Mouse (Mus musculus) gastrocnemius, adult 18-20 months (tissue): ENCODE data around the gene Cyb5r3. TPM values are rescaled to one million over a fixed set of nuclear protein-coding genes. Genes with fewer than 3 reads are reported as not detected.

ENCODE experiments used
- DNase-seq: peaks from one replicate; pipeline ENCODE4 v3.0.0; 2021; ENCODE audit warnings: low spot score
- long read RNA-seq, 2 experiments: library from polyadenylated mRNA; stranded (forward); transcript quantifications; one replicate each; pipeline ENCODE4 v2.0.0; 2021
- total RNA-seq, 2 experiments: library from RNA; stranded (reverse); gene quantifications; 2 replicates each; pipeline ENCODE4 v1.2.3; 2021

The Cyb5r3 gene
- 10 to 100 TPM; 40.3 to 50.1 TPM for total RNA-seq
- long read RNA-seq, experiment 1, transcript Cyb5r3-201 (9 exons, 2,422 nt): major isoform, 96 of 114 reads
- long read RNA-seq, experiment 1, transcript Cyb5r3-203 (9 exons, 1,982 nt): minor isoform, 6 of 114 reads
- long read RNA-seq, experiment 1, partial matches to known transcripts: 3 of 114 reads
- long read RNA-seq, experiment 1, other reads (novel, unspliced or antisense): 9 of 114 reads
- long read RNA-seq, experiment 2, transcript Cyb5r3-201 (9 exons, 2,422 nt): major isoform, 71 of 80 reads
- long read RNA-seq, experiment 2, partial matches to known transcripts: 1 of 80 reads
- long read RNA-seq, experiment 2, other reads (novel, unspliced or antisense): 7 of 80 reads

DNA sequence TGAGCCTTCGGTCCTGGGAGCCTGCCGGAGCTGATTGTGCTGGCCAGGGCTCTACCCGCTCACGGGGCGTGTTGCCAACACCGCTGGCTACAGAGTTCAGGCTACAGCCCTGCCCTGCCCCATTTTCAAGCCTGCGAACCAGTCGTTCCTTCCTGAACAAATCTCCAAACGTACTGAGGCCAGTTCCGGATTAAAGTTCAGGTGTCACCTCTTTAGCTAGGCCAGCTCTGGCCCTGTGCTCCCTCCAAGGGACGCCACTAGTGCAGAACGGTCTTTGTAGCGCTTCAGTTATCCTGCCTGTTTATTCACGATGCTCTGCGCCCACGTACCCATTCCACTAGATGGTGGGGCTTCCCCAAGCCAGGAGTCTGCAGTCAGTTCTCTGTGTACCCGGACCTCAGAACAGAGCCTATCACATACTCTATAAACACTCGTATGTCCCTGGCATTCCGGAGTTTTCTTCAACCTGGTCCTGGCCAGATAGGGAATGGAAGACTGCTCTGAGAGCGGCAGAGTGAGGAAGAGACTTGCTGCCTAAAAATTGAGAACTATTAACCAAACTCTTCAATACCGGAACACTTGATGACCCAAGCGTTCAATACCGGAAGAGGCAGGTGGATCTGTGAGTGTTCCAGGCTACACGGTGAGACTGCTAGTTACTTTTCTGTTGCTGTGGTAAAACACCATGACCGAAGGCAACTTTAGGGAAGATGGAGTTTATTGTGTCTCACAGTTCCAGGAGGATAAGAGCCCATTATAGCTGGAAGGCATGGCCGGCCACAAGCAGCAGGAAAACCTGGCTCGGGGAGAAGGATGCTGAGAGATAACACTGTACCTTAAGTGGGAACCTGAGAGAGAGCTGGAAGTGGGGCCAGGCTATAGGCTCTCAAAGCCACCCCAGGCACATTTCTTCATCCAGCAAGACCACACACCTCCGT, at the start of gene Cyb5r3:
Cyb5r3 (minus strand) TSS at position 101 of the 938 bp plus-strand sequence.
- no peak for DNase-seq

DNA sequence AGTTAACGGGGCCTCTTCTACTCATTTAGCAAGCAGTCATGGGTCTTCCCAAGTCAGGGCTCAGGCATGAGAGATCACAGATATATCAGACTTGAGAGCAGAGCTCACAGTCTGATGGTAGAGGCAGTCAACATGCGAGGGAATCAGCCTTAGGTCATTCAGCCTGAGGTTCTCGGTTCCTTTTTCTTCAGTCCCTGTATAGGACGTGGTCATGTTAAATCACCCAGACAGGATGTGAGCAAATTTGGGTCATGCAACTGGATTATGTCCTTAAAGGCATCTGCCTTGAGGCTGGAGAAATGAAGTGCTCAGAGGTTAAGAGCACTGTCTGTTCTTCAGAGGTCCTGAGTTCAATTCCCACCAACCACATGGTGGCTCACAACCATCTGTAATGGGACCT, 49.3 kb upstream of the Cyb5r3 start:
- DNase-seq: no peak

- no peak for DNase-seq
These were observed 48.1 kb upstream of the Cyb5r3 start for GRCm38 (mm10) chr15:83220368-83221013.

DNA sequence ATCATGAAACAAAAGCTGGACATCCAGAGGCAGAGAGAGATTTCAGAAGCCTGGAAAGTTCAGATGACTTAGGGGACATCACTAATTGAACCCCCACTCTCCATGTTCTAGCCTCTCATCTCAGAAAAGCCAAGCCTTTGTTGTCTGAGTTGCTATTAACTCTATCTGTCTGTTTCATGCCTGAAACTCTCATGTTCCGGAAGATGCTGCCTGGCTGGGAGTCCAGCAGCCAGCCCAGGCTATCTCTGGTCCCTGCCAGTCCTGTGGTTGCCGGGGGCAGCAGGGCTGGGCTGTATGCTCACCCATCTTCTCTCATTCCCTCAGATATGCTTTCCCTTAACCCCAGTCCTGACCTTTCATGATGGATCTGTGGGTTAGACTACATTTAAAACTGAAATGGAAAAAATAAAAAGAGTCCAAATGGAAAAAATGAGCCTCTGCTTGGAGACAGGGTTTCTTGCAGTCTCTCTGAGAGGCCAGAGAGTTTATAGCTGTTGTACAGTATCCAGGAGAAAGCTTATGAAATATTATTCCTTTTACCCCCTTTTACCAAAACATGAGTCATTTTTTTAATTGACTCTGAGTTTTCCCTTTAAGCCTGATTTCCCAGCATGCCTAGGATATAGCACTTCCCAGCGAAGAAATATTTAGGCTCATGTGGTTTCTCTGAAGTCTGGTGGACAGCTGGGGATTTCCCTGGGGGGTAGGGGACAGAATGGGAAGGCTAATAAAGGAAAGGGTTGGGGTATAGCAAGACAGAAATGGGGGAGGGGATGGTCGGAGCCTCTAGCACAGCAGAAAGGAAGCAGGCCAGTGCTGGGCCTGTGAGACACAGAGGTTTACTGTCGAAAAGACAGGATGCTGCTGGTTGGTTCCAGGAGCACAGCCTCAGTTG, 43.2 kb upstream of the Cyb5r3 start:
- no peak for DNase-seq

GRCm38 (mm10) chr15:83210229-83210628, 37.8 kb upstream of the Cyb5r3 start:
- peak; percentile 70 for DNase-seq

DNA sequence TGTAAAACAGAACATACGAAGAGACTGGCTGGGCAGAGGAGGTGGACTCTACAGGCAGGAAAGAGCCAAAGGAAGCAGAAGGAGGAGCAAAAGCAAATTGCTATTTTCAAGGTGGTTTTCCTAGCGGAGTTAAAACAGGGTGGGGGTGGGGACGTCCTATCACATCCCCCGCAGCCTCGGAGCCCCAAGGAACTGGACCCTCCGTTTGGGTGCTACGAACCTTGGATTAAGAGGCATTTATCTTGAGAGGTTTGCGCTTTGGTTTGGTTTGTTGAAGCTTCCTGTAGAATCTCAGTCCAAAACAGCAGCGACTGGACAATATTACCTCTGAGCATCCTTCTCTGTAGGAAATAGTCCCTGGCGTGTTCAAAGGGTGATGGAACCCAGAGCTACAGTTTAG, 37.3 kb upstream of the Cyb5r3 start:
- no peak for DNase-seq

DNA sequence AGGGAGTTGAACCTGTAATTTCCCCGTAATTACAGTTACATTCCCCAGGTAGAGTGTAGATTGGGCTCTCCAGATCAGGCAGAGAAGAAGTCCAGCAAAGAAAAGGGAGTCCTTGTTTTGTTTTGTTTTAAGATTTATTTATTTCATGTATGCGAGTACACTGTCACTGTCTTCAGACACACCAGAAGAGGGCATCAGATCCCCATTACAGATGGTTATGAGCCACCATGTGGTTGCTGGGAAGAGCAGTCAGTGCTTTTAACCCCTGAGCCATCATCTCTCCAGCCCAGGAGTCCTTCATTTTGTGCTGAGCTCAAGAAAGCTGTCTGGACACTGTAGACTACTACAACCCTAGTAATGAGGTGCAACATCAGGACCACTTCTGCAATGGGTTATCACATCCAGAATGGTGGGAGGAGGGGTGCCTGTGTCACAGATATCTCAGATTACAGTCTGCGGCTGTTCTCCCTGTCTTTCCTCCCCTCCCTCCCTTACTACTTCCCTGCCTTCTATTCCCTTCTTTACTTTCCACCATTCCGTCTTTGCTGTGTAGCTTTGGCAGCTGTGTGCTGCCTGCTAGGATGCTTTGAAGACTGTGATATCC, 36.8 kb upstream of the Cyb5r3 start:
- no peak for DNase-seq

DNA sequence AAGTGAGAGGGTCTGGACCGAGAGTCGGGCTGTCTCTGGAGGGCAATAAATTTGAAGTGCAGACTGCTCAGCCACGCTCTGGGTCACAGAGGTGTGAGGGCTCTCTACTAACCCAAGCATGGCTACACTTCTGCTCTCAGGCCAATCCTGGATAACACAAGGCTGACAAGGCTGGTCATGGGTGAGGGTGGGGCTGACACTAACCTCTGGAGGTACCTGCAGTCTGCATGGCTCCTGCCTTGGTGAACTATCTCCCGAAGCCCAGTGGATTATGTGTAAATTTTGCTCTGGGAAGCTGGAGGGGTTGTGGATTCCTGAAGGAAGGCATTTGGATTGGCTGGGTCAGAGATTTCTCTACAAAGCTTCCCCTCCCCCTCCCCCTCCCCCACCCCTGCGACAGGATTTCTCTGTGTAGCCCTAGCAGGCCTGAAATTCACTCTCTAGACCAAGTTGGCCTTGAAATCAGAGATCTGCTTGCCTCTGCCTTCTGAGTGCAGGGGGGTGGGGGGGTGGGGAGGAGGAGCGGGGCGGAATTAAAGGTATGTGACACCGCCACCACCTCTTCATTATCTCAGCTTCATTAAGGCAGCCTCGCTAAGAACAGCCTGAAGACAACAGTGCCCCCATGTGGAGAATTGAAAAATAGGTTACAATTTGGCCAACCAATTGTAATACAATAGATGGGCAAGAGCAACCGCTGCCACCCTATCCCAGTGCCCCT, 32.5 kb upstream of the Cyb5r3 start:
- peak; percentile 72 for DNase-seq

DNA sequence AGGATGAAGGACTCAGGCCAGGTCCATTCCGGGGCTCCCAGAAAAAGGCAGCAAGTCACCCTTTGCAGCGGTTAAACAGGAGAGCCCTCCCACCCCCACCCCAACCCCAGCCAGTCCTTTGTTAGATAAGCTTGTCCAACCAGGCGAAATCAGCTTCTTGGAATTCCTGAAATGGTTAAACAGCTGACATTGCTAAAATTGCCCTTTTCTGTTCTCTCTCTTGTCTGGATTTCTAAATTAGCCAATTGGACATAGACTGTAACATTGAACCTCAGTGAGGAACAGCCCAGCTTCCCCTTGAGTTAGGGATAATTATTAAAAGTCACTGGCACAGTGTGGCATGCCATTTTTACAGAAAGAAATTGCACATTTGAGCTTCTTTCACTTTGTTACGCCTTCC, 30.0 kb upstream of the Cyb5r3 start:
- DNase-seq: no peak

DNA sequence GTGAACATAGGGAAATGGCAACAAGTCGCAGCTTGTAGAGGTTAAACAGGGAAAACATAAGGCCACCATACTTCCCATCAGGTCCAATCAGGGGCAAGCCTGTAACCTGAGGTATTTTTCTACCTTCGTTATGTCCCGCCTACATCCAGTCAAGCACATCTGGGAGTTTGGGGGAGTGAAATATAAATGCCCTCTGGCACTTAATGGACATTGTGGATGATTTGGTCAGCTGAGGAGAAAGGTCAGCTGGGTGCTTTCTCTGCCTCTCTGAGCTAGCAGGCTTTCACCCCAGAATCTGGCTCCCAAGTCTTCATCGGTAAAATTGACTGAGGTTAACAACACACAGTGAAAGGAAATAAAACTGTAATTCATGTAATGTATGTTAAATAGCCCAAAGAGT, 21.0 kb upstream of the Cyb5r3 start:
- DNase-seq: no peak

- no peak for DNase-seq
These were observed 10.0 kb upstream of the Cyb5r3 start for GRCm38 (mm10) chr15:83182351-83182750.

- DNase-seq: no peak
These were observed 9.5 kb upstream of the Cyb5r3 start for GRCm38 (mm10) chr15:83181800-83182330.

- DNase-seq: no peak
These were observed 7.6 kb upstream of the Cyb5r3 start for GRCm38 (mm10) chr15:83180004-83180403.

- DNase-seq: no peak
These were observed 4.3 kb upstream of the Cyb5r3 start for GRCm38 (mm10) chr15:83176653-83177052.

DNA sequence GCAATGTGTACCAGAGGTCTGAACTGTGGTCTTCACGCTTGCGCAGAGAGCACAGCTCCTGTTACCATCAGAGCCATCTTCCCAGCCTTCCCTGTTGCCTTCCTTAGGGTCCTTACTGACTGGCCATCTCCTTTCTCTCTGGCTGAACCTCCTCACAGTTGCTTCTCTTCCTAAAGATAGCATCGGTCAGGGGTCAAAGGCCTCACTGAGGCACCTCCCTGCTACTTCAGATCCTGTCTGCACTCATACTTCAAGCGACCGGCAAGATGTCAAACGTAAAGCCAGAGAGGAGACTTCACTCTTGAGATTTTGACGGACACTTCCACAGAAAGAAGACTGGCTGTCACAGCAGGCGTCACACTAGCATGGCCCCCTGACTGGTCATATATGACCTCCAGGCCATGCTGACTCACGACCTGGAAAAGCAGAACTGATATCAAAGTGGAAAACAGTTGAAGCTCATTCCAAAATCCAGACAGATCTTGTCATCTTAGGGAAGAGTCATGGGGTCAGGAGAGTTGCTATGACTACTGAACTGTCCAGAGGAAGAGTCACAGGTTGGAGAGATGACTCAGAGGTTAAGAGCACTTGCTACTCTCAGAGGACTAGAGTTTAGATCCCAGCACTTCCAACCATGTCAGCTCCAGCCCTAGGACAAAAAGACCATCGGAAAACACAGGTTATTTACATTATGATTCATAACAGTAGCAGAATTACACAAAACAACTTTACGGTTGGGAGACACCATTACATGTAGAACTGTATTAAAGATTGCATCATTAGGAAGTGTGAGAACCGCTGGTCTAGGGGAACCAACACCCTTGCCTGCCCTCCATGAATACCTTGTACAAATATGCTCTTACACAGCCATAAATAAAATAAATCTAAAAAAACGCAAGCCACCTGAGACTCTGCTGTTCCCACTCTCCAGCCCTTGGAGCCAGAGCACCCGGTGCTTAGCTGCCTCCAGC, 1.8 kb upstream of the Cyb5r3 start:
- DNase-seq: no peak

GRCm38 (mm10) chr15:83171712-83172481, 495 bp downstream of the Cyb5r3 start:
- DNase-seq: peak; percentile 96

DNA sequence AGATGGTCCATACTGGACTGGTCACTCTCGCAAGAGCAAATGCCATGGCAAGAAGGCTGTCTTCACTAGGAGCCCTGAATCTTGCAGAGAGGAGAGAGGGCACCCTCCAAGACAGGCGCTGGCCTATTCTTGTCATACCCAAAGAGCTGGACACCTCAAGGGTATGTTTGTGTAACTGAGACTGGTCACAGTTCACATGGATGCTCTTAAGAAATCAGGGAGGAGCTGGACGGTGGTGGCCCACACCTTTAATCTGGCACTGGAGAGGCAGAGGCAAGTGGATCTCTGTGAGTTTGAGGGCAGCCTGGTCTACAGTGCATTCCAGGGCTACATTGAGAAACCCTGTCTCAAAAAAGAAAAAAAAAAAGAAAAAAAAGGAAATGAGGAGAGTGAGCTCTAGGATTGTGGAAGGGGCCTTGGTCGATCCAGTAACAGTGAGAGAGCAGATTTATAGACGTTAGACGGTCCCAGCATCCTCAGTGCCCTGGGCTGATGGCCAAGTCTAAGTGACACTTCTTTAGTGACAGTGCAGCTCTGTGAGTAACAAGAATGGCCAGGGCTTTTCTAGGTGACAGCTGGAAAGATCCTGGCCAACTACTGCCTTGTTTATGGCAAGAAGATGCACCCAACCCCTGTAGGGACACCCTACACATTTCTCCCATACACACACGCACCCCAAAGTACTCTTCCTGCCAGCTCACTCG, 1.3 kb downstream of the Cyb5r3 start:
- no peak for DNase-seq
